Mouse (Mus musculus) megakaryocyte, embryonic 14.5 days (primary cell): ENCODE results near the gene 1700030K09Rik. TPM values are rescaled to one million over a fixed set of nuclear protein-coding genes. Genes with fewer than 3 reads are reported as not detected.

Experiments used
- H3K27me3 ChIP-seq: replicated peaks from 2 replicates; pipeline ENCODE3; 2012; ENCODE audit warnings: inconsistent platforms
- H3K36me3 ChIP-seq: replicated peaks from 2 replicates; pipeline ENCODE3; 2012; ENCODE audit warnings: low read length, inconsistent platforms, mixed read lengths
- H3K4me1 ChIP-seq: 2 replicates; pipeline ENCODE4 v1.6.1; 2012; ENCODE audit warnings: inconsistent platforms
- H3K4me3 ChIP-seq: replicated peaks from 2 replicates; pipeline ENCODE3; 2012; ENCODE audit warnings: moderate library complexity, mild to moderate bottlenecking, inconsistent platforms
- H3K9me3 ChIP-seq: 2 replicates; pipeline ENCODE4 v1.6.1; 2012; ENCODE audit warnings: inconsistent platforms
- FLI1 ChIP-seq: IDR thresholded peaks from 2 replicates; pipeline ENCODE4 v1.6.1; 2012; ENCODE audit warnings: low read length, inconsistent platforms, mixed read lengths
- GATA1 ChIP-seq: IDR thresholded peaks from 3 replicates; pipeline ENCODE4 v1.6.1; 2012; ENCODE audit warnings: mixed read lengths, low read length, inconsistent platforms, borderline replicate concordance
- polyA plus RNA-seq: library from polyadenylated mRNA; stranded (reverse); fragments of >175 nt; gene quantifications from 2 replicates; pipeline ENCODE4 v1.2.3, GENCODE M21; 2012; ENCODE audit warnings: low replicate concordance; ENCODE audit not compliant: insufficient read depth

The 1700030K09Rik gene
- polyA plus RNA-seq, 1 experiment: 1.3 TPM

- Histone ChIP-seq H3K27me3 (no peaks in the 10 kb centered on the region), H3K36me3 (peaks cover 92% of the 10 kb centered on the region), H3K4me3 (no peak overlapping the region), H3K9me3 (peaks cover 4% of the 10 kb centered on the region), H3K4me1 (peaks cover 16% of the 10 kb centered on the region)
- TF ChIP-seq GATA1: no peak
- TF ChIP-seq FLI1: no peak
These were observed 14.1 kb downstream of the 1700030K09Rik start for GRCm38 (mm10) chr8:72457806-72458205.

DNA sequence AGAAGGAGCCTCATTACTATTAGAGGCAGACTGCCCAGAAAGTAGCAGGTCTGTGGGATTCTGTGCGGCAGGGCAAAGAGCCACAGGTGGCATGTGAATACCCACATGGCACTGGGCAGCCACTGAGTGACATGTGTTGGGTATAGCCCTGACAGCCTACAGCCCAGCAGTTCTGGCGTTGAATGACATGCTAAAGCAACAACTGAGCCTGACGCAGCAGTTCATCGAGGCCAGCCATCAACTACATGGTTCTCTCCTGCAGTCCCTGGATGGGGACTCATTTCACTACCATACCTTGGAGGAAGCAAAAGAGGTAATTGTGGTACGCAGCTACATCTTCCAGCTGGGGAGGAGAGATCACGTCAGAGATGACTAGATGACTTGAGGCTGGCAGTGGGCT lies 14.8 kb downstream of the 1700030K09Rik start:
- Histone ChIP-seq H3K36me3 (peaks cover 92% of the 10 kb centered on the region), H3K4me3 (no peak overlapping the region), H3K9me3 (peaks cover 4% of the 10 kb centered on the region), H3K27me3 (no peaks in the 10 kb centered on the region), H3K4me1 (peaks cover 20% of the 10 kb centered on the region)
- TF ChIP-seq FLI1 (no peak), GATA1 (no peak)

- Histone ChIP-seq H3K36me3 (peaks cover 92% of the 10 kb centered on the region), H3K27me3 (no peaks in the 10 kb centered on the region), H3K4me3 (no peak overlapping the region), H3K9me3 (no peaks in the 10 kb centered on the region), H3K4me1 (peaks cover 20% of the 10 kb centered on the region)
- TF ChIP-seq FLI1: no peak
- no peak for TF ChIP-seq GATA1
These were observed 16.3 kb downstream of the 1700030K09Rik start for GRCm38 (mm10) chr8:72459881-72460533.

DNA sequence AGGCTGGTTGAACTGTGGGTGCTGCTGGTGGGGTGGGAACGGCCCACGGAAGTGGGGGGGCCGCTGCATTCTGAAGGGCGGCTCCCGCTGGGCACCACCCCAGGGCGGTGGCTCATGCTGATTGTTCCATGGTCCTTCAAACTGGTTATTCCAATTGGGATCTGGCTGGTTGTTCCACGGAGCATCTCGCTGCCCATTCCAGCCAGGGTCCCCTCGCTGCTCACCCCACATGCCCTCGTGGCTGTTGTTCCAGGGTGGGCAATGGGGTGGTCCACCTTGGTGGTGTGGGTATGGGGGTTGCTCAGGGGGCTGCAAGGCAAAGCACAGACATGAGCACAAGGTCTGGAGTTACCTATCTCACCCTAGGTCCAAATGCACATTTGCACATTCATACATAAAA lies 20.5 kb downstream of the 1700030K09Rik start:
- TF ChIP-seq GATA1: no peak
- Histone ChIP-seq H3K4me3 (no peak overlapping the region), H3K36me3 (peaks cover 99% of the 10 kb centered on the region)

DNA sequence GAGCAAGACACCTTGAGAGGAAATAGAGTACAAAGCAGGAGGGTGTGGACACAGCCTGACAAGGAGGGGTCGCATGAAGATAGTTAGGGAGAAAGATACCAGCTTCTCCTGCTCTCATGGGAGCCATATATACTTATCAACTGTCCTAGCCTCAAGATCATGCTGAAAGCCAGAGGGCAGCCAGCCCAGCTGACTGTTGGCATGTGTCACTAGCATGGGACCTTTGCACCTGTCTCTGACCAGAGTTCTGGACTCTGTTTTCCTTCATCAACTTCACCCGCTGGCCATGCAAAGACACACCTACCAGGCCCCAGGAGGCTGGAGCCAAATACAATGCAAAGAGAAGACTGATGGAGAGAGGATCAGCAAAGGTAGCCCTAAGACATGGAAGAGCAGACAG lies 25.6 kb downstream of the 1700030K09Rik start:
- peaks cover 91% of the 10 kb centered on the region for H3K36me3 ChIP-seq
- no peaks in the 10 kb centered on the region for H3K27me3 ChIP-seq
- peaks cover 42% of the 10 kb centered on the region for H3K4me1 ChIP-seq
- H3K9me3 ChIP-seq: no peaks in the 10 kb centered on the region
- H3K4me3 ChIP-seq: no peak overlapping the region
- TF ChIP-seq GATA1 (no peak), FLI1 (no peak)

More for the DNA sequence above, 20.5 kb downstream of the 1700030K09Rik start:
- Histone ChIP-seq H3K4me1 (peaks cover 16% of the 10 kb centered on the region), H3K27me3 (no peaks in the 10 kb centered on the region), H3K9me3 (no peaks in the 10 kb centered on the region)

- H3K4me1 ChIP-seq: peaks cover 44% of the 10 kb centered on the region
- TF ChIP-seq FLI1: no peak
- TF ChIP-seq GATA1: no peak
- peaks cover 83% of the 10 kb centered on the region for H3K36me3 ChIP-seq
These were observed 26.3 kb downstream of the 1700030K09Rik start for GRCm38 (mm10) chr8:72469984-72470383.

DNA sequence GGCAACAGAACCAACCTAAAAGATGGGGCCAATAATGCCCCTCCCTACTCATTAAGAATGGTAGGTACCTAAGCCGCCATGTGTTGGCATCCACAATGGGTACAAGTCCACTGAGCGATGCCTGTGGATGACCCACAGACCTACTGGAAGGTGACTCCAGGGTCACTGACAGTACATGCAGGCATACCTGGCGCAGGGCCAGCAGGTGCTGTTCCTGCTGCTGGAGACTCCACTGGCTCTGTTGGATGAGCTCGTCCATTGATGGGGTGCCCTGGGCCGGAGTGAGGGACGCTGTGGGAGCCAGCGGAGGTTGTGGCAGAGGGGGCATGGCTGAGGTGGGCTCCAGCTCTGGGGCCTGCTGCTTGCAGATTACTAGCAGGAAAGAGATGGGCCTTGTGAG lies 27.0 kb downstream of the 1700030K09Rik start:
- H3K36me3 ChIP-seq: peaks cover 76% of the 10 kb centered on the region
- peaks cover 46% of the 10 kb centered on the region for H3K4me1 ChIP-seq
- H3K4me3 ChIP-seq: no peak overlapping the region
- no peaks in the 10 kb centered on the region for H3K27me3 ChIP-seq
- TF ChIP-seq GATA1: no peak
- TF ChIP-seq FLI1: no peak
- no peaks in the 10 kb centered on the region for H3K9me3 ChIP-seq

More at GRCm38 (mm10) chr8:72469984-72470383, 26.3 kb downstream of the 1700030K09Rik start:
- Histone ChIP-seq H3K27me3 (no peaks in the 10 kb centered on the region), H3K4me3 (peak overlapping the region; percentile 4), H3K9me3 (no peaks in the 10 kb centered on the region)

DNA sequence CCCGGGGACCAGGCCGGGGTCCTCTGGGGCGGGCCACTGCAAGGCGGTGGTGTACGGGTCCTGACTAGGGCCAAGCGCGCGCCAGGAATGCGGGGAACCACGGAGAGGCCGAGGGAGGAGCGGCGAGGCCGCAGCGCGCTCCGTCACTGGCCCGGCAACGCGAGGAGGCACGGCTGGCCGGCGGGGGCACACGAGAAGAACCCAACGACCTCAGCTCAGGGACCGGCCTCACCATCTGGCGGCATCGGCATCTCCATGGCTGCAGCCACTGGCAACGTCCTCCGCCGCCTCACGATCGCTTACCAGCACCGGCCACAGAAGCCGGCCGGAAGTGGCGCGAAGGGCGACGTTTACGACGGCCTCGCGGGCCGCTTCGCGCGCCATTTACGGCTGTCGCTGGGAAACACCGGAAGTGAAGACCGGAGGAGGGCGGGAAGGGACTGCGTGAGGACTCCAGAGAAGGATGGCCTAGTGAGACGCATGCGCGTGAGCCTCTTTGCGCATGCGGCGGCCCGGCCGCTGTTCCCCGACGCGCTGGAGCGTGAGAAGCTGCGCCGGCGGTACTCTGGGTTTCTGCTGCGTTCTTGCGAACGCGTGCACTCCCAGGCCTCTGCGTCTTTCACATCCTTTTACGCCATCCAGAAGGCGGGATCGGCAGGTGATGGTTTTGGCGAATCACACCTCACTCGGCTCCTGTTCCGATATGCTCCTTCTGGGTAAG lies 31.3 kb downstream of the 1700030K09Rik start, which contains the start of gene Cherp:
TSS of gene Cherp (minus strand) at position 401 of the 721 bp plus-strand sequence.
- Histone ChIP-seq H3K4me3 (peak within 1 kb of the TSS; percentile 99), H3K9me3 (no peaks in the 10 kb centered on the region), H3K36me3 (peaks cover 55% of the 10 kb centered on the region), H3K27me3 (no peaks in the 10 kb centered on the region), H3K4me1 (peaks cover 57% of the 10 kb centered on the region)
- TF ChIP-seq GATA1 (no peak), FLI1 (peak; percentile 100)

DNA sequence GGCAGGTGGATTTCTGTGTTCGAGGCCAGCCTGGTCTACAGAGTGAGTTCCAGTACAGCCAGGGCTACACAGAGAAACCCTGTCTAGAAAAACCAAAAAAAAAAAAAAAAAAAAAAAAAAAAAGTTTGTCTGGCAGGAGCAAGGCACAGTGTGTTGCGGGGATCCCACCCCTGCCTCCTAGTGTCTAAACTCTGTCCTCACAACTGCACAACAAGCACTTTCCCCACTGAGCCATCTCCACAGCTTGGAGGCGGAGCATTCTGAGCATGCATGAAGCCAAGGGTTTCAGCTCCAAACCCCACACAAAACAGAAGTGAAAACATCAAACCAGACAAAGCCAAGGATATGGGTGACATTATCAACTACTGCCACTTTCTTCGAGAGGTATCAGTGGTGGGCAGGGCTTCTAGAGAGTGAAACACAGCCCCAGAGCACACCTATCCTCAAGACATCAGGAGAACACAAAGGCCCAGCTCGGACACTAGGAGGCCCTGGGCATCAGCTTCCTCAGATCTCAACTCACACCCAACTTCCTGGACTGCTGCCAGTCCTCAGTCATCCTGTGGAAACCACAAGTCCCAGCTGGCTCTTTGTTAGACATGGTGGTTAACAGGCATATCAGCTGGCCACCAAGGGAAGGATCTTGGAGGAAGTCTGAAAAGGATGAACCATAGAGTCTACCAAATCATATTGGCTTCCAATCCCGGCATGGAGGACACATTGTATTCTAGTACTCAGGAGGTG lies 41.9 kb downstream of the 1700030K09Rik start:
- no peak for TF ChIP-seq GATA1
- TF ChIP-seq FLI1: no peak
- Histone ChIP-seq H3K27me3 (no peaks in the 10 kb centered on the region), H3K4me1 (peaks cover 65% of the 10 kb centered on the region), H3K4me3 (peak overlapping the region; percentile 62), H3K36me3 (peaks cover 96% of the 10 kb centered on the region), H3K9me3 (no peaks in the 10 kb centered on the region)
